Mouse (Mus musculus) gastrocnemius, postnatal 4 days (tissue): ENCODE results near the gene Thrb. TPM values are rescaled to one million over a fixed set of nuclear protein-coding genes. Genes with fewer than 3 reads are reported as not detected.
A peak's percentile ranks its signal among the peaks of the same experiment; 100 is the strongest.

ENCODE experiments used
- DNase-seq, 2 experiments: peaks; one replicate each; pipeline ENCODE4 v3.0.0; 2021 to 2022; ENCODE audit warnings: low spot score in 2 of 2, mixed read lengths in 2 of 2
- long read RNA-seq, 2 experiments: library from polyadenylated mRNA; stranded (forward); transcript quantifications; one replicate each; pipeline ENCODE4 v2.0.0; 2021
- total RNA-seq, 2 experiments: library from RNA; stranded (reverse); gene quantifications; 2 replicates each; pipeline ENCODE4 v1.2.3; 2021

Thrb gene
- 1 to 10 TPM; 1.1 to 2.6 TPM for total RNA-seq
- long read RNA-seq, experiment 1: 0 reads
- long read RNA-seq, experiment 2: 0 reads

DNA sequence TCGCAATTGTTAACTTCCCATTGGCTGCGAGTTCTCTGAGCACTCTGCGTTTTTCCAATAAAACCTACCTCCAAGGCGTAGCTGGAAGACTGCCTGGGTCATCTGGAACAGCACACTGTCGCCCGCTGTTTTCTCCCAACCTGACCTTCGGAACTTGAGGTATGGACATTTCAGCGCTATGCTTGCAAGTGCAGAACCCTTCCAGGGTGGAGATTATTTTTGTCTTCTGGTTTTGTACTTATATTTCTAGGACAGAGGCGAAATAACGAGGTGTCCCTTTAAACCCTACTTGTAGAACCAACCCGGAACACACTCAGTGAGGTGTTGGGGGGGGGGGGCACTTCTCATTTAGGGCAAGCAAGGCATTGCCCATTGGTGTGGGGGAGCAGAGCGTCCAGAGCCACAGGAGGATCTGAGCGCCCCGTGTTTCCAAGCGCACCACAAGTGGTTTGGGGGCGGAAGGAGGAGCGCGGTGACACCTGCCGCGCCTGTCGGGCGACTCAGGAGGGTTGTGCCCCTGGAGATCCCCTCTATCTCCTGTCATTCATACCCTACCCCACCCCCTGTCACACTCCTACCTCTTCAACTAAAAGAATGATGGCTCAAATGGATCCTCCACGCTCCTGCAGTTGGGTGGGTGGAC is at the start of gene Thrb:
TSS of gene Thrb (plus strand) at position 576 of the 643 bp plus-strand sequence.
- DNase-seq: peak in 1 of 2 experiments; percentile 8

DNA sequence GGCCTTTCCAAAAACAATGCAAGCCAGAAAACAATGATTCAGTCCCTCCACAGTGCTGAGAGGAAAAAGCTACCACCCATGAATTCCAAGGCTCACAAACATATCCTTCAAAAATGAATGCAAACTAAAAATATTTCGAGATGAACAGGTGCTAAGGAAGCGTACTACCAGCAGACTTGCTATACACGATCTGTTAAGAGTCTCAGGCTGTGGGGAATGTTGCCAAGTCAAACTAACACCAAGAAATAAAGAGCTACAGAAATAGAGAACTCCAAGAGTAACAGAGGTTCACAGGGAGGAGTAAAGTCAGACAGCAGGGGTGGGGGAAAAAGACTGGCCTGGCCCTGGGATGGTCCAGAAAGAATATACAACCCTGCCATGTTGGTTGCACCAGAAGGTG is 38.4 kb upstream of the Thrb start:
- DNase-seq: no peak

DNA sequence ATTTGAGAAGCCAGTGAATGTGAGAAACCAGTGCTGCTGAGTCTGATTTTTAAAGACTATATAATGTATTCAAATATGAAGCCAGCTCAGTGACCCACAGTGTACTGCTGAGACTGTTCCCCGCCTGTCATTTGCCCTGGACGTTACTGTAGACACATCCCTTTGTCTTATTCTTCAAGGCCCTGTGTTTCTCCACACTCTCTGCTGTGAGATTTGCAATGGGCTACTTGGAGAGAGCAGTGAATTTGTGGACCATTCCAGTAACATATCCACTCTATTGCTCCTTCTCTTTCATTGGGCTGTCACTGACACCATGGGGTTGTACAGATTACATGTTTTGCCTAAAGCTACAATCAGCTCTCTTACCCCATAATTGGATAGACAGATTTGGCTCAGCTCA is 36.1 kb upstream of the Thrb start:
- no peak for DNase-seq

DNA sequence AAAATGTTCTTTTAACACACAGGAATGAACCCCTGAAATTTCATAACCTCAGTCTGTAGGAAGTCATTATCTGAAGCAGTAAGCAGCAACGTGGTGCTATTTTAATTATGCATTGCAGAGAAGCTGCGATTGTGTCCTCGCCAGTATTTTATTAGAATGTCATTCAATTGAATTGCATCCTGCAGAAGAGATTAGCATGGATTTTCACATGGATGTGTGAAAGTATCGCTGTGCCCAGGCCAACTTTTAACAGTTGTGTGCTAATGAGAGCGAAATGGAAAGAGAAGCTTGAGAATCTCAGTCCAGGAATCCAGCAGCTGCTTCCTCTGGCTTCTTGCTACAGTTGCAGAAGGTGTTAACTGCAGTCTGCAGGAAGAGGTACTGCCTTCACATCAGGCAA is 30.8 kb upstream of the Thrb start:
- no peak for DNase-seq

DNA sequence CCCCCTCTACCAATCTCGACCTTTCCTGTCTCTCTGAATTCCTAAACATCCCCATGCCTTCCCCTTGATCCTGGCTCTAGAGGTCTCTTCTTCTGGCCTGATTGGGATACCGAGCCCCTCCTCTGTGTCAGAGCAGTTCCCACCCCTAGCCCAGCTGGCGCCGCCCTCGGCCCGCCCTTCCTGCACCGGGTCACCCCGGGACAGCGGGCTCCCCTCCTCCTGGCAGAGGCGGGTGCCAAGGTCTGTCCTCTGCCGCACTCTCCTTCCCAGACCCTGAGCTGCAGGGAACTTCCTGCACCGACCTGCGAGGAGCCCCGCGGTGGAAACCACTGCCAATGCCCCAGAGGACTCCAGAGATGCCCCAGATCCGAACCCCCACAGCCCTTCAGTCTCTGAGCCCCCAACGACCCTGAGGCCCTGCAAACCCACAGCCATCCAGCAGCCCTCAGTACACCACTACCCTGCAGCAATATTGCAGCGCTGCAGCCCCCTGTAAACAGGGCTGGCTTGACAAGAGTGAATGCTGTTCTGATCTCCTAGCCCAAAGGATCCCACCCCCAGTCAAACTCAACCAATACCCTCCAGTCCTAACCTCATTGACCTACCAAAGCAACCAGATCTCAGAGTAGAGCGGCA is 27.1 kb upstream of the Thrb start:
- DNase-seq: peak; percentile 35 to 55

DNA sequence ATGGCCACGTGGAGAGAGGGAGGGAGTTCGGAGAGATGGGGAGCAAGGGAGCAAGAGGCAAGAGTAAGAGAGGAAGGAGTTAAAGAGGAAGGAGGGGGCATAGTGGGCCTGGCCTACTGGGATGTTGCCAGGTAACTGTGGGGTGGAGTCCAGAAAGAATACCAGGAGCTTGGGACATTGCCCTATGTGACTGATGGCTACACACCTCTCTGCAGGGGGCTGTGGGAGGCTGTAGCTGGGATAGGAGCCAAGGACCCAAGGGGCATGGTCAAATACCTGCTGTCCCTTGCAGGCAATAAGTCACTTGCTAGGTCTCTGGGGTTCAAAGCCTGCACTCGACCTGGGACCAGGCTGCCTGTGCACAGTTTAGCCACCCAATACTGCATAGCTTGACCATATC is 23.1 kb upstream of the Thrb start:
- no peak for DNase-seq

DNA sequence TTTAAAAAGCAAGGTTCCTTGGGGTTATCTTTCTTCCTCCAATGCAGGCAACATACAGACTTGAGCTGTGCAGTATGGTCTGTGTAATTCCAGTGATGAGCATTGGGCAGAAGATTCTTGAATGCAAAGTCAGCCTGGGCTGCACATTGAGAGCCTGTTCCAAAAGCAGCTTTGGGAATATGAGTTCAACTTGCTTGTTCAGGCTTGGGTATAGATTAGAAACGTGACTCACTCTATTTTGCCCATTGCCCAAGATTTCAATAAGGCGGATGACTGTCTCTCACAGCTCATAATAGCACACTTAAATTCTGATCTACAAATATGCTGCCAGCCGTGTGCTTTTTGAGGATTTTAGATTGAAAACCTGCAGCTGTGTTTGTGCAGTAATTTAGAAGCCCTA is 18.3 kb upstream of the Thrb start:
- DNase-seq: no peak

DNA sequence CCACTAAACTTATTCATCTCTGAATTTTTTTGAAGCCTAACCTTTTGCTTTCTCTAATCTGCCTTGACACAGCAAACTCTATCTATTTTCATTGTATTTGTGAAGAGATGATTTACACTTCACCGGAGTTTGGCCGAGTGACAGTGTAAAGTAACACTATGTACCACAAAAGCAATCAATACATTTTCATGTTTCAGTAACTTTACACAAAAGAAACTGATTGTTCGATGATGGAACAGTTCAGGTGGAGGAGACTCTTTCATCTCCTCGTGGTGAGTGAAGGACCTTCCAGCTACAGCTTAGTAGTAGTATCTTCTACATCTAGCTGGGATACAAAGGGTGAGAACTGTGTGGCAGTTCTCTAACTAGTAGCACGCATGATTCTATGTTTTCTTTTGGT is 5.0 kb upstream of the Thrb start:
- no peak for DNase-seq

DNA sequence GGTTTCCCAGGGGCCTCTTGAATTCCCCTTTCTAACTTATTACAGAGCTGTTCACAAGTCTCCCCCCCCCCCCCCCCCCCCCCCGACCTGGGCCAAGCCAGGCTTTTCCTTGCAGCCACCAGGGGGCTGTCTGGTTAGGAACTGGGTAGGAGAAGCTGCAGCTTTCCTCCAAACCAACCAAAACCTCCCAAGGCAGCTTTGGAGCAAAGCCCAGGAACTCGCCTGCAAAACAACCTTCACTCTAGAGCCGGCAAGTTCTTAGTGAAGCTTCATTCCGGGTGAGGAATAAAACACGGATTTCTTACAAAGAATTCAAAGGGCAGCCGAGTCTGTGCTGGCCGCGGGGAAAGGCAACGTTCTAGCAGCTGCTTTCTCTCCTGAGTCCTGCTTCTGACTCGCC is 1.0 kb upstream of the Thrb start:
- DNase-seq: peak; percentile 43 to 82

DNA sequence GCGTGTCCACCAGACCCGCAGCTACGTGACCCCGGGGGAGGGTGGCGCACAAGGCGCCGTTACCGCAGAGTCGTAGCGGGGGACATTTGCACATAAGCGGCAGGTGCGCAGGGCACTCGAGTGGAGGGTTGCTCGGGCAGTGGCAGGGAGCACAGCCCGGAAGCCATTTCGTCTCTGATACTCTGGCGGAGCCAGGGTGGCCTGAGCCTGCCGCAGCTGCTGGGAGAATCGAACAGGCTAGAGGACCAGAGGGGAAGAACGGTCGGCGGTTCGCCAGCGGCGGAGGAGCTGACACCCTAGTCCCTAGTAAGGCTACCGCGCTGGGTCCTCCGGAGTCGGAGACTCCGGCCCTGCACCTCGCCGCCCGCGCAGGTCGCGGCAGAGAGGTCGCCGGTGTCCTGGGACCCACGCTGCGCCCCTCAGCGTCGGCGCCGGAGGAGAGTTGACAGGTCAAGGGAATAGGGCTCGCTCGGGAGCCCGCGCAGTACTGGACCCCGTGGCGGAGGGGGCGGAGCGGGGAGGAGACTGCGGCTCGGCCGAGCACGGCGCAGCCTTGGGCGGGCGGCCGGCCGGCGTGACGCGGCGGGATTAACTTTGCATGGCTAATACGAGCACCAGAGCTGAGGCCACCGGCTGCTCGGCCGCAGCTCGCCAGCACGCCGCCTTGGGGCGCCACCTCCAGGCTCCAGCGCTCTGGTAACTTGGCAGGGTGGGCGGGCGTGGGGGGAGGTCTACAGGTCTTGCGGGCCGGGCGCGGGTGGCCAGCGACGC is 453 bp downstream of the Thrb start:
- peak; percentile 68 to 74 for DNase-seq

DNA sequence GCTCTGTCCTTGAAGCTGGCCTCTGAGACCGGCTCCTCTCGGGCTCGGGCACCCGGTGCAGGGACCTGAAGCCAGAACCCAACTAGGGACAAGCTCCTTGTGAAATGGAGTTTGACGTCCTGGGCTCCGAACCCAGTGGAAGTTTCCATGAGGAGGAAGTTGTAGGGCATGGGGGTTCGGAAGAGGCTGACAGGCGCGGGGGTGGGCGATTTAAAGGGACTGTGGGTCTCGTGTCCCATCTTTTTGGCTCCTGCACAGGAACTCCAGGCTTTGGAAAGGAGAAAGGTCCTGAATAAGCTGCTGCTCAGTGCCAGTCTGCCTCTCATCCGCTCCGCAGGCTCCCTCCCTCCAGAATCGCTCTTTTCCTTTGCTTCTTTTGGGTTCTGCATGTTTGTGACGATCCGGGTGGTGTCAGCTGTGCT is 1.1 kb downstream of the Thrb start:
- no peak for DNase-seq

DNA sequence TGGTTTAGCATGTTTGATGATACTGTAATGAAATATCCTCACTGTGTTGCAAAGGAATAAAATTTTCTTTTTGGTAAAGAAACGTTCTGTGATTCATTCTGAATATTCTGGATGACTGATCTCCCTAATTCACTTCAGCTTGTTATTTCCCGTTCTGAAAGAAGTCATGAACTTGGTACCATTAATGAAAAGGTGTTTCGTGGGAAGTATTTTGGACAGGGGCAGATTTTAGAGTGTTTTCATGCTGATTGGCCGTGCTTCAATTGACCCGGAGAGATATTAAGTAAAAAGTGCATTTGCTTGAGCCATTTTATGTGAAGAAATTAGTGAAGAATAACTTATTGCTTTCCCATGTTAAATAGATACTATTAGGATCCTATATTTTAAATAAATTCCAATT is 2.0 kb downstream of the Thrb start:
- no peak for DNase-seq

DNA sequence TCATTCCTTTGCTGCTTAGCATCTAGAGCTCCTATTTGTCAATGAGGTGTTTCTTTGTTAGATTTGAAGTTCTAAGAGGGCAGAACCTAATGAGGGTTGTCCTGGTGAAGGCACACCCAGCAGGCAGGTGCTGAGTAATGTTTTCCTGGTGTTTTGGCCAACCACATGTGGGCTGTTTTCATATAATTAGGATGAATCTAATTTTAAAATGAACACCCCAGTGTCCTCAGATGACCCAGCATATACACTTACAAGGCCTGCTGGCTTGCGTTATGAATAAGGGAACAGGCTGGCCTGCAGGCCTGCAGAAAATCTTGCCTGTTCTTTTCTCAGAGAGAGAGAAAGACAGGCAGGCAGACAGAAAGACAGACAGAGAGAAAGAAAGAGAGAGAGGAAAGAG is 14.3 kb downstream of the Thrb start:
- no peak for DNase-seq

DNA sequence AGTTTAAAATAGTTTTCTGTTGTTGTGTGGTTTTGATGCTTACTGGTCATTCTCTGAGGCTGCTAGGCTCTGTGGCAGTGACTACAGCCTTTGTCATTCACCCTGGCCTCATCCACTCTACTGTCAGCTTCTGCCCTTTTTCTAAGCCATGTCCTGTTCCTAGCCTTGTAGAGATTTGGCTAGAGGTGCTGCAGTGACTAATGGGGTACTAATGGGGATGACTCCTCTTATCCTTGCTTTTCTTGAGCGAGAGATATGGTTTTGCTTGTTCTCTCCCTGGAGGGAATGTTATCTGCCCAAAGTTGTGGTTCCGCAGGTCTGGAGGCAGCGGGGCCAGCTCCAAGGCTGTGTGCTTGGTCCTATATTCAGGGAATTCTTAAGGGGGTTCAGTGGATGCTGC is 15.2 kb downstream of the Thrb start:
- DNase-seq: no peak

DNA sequence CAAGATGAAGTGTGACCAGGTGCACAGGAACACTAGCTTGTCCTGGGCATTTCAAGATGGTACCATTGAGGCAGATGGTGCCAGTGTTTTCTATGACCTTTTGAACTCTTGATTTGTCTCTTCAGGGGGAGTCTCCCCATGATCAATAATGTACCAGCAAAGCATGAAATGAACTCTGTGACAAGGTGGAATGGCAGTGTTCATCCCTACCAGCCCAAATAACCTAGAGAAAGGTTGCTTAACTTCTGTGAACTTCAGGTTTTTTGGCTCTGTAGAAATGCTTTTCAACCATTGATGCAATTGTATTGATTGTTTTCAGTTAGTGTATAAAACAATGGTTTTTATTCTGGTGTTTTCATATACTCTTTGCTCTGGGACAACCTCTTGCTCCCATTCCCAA is 21.4 kb downstream of the Thrb start:
- no peak for DNase-seq

DNA sequence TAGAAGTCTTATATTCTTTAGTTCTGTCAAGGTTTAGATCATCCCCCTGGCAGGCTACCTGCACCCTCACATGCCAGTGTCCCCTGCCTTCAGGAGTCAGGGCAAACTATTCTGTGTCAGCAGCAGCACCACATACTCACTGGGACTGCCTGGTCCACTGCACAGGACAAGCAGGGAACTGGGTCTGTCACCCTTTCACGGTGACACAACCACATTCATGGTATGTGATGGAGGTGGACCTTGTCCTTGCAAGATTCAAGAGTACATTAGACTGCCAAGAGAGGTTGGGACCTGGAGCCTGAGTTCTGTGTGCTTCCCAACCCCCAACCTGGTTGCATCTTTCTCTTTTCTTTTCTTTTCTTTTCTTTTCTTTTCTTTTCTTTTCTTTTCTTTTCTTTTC is 24.8 kb downstream of the Thrb start:
- DNase-seq: no peak

DNA sequence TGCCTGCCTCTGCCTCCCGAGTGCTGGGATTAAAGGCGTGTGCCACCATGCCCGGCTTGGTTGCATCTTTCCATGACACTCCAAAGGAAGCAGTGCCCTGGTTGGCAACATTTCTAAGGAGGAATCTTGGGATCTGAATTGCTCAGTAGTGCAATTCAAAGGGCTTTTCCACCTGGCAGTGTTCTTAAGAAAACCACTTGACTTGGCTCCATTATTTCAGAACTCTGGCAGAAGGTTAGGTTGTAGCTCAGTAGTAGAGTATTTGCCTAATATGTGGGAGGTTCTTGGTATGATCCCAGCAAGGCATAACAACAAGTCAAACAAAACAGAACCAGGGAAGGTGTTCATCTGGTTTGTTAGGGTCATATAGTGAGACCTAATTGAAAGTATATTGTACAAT is 25.4 kb downstream of the Thrb start:
- DNase-seq: no peak

DNA sequence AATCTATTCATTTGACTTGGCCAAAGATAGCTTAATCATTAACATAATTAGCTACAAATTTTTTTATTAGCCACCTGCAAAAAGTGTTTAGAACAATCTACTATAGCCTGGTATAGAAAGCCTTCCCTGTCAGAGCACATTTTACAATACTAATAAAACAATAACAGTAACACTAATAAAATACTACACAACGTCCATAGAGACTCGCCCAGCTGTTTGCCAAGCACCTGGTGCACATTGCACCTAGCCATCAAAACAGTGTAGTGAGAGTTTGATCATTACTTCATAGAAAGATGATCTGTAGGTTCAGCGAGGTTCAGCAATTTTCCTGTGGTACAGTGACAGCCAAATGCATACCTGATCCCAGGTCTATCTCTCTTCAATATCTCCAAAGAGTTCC is 26.9 kb downstream of the Thrb start:
- DNase-seq: no peak

DNA sequence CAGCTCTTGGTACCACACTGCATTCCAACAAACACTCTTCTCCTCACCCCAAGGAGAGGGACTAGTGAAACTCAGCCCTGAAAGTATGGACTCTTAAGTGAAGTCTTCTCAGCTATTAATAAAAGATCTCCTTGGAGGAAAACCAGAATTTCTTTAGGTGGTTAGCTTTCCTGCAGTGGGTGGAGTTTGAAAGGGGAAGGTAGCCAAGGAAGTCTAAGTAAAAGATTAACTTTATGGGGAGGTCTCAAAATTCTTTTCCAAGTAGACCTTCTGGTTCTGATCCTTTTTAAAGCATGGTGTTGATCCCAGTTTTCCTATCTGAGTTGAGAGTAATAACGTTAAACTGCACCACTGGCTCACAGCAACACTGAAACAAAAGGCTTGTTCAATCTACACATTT is 31.2 kb downstream of the Thrb start:
- no peak for DNase-seq

DNA sequence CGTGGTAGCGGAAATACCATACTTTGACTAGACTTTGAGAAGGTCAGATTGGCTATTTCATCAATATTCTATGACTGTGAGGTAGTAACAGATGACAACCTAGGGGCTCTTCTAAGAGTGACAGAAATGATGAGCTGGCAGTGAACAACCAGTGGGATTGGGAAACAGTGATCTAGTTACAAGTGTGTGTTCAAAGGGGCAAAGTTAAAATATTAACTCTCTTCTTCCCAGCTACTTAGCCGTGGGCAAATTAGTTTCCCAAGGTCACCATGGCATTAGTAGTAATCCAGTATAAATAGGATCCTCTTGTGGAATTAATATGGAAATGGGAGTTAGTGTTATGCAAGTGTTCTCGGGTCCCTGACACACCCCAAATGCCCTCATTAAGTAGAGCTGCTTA is 35.5 kb downstream of the Thrb start:
- no peak for DNase-seq

DNA sequence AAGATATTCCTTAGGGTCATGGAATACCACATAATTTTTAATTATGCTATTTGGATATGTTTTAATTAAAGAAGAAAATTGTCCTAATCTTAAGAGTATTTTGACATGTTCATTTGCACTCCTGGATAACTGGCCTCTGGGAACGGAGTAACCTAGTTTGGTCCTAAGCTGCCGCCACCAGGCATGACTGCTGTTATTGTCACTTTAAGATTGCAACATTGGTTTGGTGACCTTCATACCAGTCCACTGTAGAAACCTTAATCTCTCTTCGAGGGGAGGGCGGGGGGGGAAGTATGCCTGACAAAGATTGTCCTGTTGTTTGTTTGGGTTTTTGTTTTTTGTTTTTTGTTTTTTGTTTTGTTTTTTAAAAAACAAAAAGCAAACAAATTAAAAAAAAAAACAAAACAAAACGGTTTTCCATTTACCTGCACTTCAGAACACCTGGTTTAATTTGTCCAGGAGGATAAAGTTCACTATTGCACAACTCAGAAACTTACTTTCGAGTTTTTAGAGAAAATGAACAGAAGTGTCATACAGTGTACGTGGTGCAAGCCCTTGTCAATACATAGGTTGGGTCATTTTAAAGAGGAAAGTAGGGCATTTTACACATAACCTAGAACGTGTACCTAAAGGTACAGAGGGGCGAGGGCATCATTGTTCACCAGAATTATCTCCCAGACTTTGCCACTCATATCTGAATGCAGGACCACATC is 38.0 kb downstream of the Thrb start:
- no peak for DNase-seq

DNA sequence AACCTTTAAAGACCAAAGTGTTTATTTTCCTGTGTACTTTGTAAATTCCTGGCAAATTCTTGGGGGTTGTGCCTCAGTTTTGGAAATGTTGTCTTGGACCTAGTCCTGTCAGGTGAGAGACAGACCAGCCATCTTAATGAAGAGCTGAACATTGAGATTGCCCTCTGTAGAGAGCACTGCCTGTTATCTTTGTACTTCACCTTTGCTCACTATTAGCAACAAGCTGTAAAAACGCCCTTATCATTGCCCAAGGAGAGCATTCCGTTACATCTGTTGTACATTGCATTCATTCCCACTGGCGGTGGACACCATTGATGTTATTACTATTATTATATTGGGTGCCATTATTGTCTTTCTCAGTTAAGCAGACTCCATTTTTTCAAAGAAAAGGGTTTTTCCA is 40.2 kb downstream of the Thrb start:
- no peak for DNase-seq
